Mouse (Mus musculus) myocyte (in vitro differentiated cells): Measurements from ENCODE around the gene Cfc1.

ENCODE experiments used
- E2F4 ChIP-seq: IDR thresholded peaks from one replicate; pipeline ENCODE4 v1.6.1; 2011; ENCODE audit warnings: mild to moderate bottlenecking, control low read depth, moderate library complexity; ENCODE audit not compliant: insufficient read depth
- MYOG ChIP-seq, 3 experiments: IDR thresholded peaks; one replicate each; pipeline ENCODE4 v1.6.1; 2011; ENCODE audit warnings: control low read depth in 2 of 3, low read depth in 2 of 3, mild to moderate bottlenecking in 2 of 3; ENCODE audit not compliant: insufficient read length in 2 of 3, control insufficient read depth in 1 of 3, insufficient read depth in 1 of 3
- POLR2A ChIP-seq: IDR thresholded peaks from one replicate; pipeline ENCODE4 v1.6.1; 2011; ENCODE audit warnings: low read depth, mild to moderate bottlenecking, control low read depth, moderate library complexity; ENCODE audit not compliant: insufficient read length
- USF1 ChIP-seq: IDR thresholded peaks from one replicate; pipeline ENCODE4 v1.6.1; 2011; ENCODE audit warnings: low read depth, mild to moderate bottlenecking, control low read depth, moderate library complexity

- TF ChIP-seq POLR2A: no peak
- no peak for TF ChIP-seq MYOG (IDR thresholded peaks at IDR 0.05; ENCODE audit: control insufficient read depth in 1 of 3, insufficient read depth in 1 of 3, insufficient read length in 2 of 3, low read depth in 2 of 3)
- no peak for TF ChIP-seq E2F4
- no peak for TF ChIP-seq USF1
Observed at GRCm38 (mm10) chr1:34505970-34506551, 29.4 kb upstream of the Cfc1 start.
